Mouse (Mus musculus) CH12.LX (cell line): Measurements from ENCODE around the gene Tectb. TPM values are rescaled to one million over a fixed set of nuclear protein-coding genes. Genes with fewer than 3 reads are reported as not detected.

Experiments used
- DNase-seq: peaks from one replicate; pipeline ENCODE4 v3.0.0-alpha.2; 2013; ENCODE audit errors: extremely low read depth
- H3K27ac ChIP-seq: 2 replicates; pipeline ENCODE4 v1.5.1; 2012; ENCODE audit warnings: low read depth, mild to moderate bottlenecking, control low read depth, moderate library complexity; ENCODE audit not compliant: insufficient read depth
- H3K27me3 ChIP-seq: replicated peaks from 2 replicates; pipeline ENCODE3; 2012; ENCODE audit warnings: inconsistent platforms
- H3K36me3 ChIP-seq, 2 experiments: replicated peaks in 1 of 2; 2 replicates each; pipeline versions ENCODE3 to v1.6.1; 2012; ENCODE audit warnings: inconsistent platforms in 1 of 2, low read length in 1 of 2, mild to moderate bottlenecking in 1 of 2, mixed read lengths in 1 of 2, moderate library complexity in 1 of 2; ENCODE audit not compliant: control insufficient read depth in 1 of 2, insufficient read depth in 1 of 2
- H3K4me1 ChIP-seq, 2 experiments: 2 replicates each; pipeline ENCODE4 v1.6.1; 2012; ENCODE audit warnings: inconsistent platforms in 1 of 2, moderate library complexity in 1 of 2; ENCODE audit not compliant: insufficient read depth in 2 of 2, control insufficient read depth in 1 of 2
- H3K4me2 ChIP-seq: 2 replicates; pipeline ENCODE4 v1.6.1; 2012; ENCODE audit warnings: low read depth, mild to moderate bottlenecking, control low read depth; ENCODE audit not compliant: poor library complexity, insufficient read depth, severe bottlenecking
- H3K4me3 ChIP-seq, 3 experiments: fragments of 150-350 bp in 1 of 3; sonication (generic) in 1 of 3; replicated peaks in 1 of 3; 2 replicates each; pipeline versions ENCODE3 to v1.5.1; 2011 to 2012; ENCODE audit warnings: low read depth in 2 of 3, low read length in 2 of 3, mild to moderate bottlenecking in 2 of 3, moderate library complexity in 2 of 3, control low read depth in 1 of 3, improper control_type of control experiment in 1 of 3, inconsistent platforms in 1 of 3, mixed read lengths in 1 of 3; ENCODE audit not compliant: poor library complexity in 1 of 3
- H3K79me2 ChIP-seq: replicated peaks from 2 replicates; pipeline ENCODE4 v1.6.1; 2012; ENCODE audit warnings: mild to moderate bottlenecking, moderate library complexity; ENCODE audit not compliant: control insufficient read depth, poor library complexity, insufficient read depth, severe bottlenecking; ENCODE audit errors: extremely low read depth
- H3K9ac ChIP-seq: 2 replicates; pipeline ENCODE4 v1.6.1; 2012; ENCODE audit warnings: low read depth, mild to moderate bottlenecking, control low read depth, moderate library complexity; ENCODE audit not compliant: insufficient read depth
- H3K9me3 ChIP-seq: replicated peaks from 2 replicates; pipeline ENCODE3; 2012; ENCODE audit warnings: low read length, inconsistent platforms, mixed read lengths
- CTCF ChIP-seq, 2 experiments: IDR thresholded peaks in 1 of 2; conservative IDR thresholded peaks in 1 of 2; 2 replicates each; pipeline ENCODE4 v1.5.1; 2011 to 2012; ENCODE audit warnings: low read depth in 2 of 2, low read length in 2 of 2, improper control_type of control experiment in 1 of 2, inconsistent platforms in 1 of 2, mild to moderate bottlenecking in 1 of 2, moderate library complexity in 1 of 2
- ELF1 ChIP-seq: IDR thresholded peaks from 2 replicates; pipeline ENCODE4 v1.6.1; 2014; ENCODE audit warnings: low read depth, mild to moderate bottlenecking, inconsistent platforms, low read length, improper control_type of control experiment
- ETS1 ChIP-seq: conservative IDR thresholded peaks from 2 replicates; pipeline ENCODE4 v1.6.1; 2012; ENCODE audit warnings: low read depth, mild to moderate bottlenecking, inconsistent platforms, low read length, improper control_type of control experiment, moderate library complexity
- HCFC1 ChIP-seq: IDR thresholded peaks from 2 replicates; pipeline ENCODE4 v1.6.1; 2012; ENCODE audit warnings: low read depth, mild to moderate bottlenecking, inconsistent platforms, low read length, improper control_type of control experiment
- JUND ChIP-seq: conservative IDR thresholded peaks from 2 replicates; pipeline ENCODE4 v1.6.1; 2011; ENCODE audit warnings: low read depth, low read length, improper control_type of control experiment
- MAFK ChIP-seq: IDR thresholded peaks from 2 replicates; pipeline ENCODE4 v1.6.1; 2011; ENCODE audit warnings: low read length, improper control_type of control experiment; ENCODE audit not compliant: insufficient replicate concordance
- MXI1 ChIP-seq: IDR thresholded peaks from 2 replicates; pipeline ENCODE4 v1.6.1; 2011; ENCODE audit warnings: mild to moderate bottlenecking, low read depth, low read length, improper control_type of control experiment
- MYC ChIP-seq: IDR thresholded peaks from 2 replicates; pipeline ENCODE4 v1.6.1; 2011; ENCODE audit warnings: low read depth, mild to moderate bottlenecking, improper control_type of control experiment, low read length
- RAD21 ChIP-seq: IDR thresholded peaks from 2 replicates; pipeline ENCODE4 v1.6.1; 2011; ENCODE audit warnings: low read depth, mild to moderate bottlenecking, low read length, improper control_type of control experiment, moderate library complexity
- RCOR1 ChIP-seq: conservative IDR thresholded peaks from 2 replicates; pipeline ENCODE4 v1.6.1; 2012; ENCODE audit warnings: low read depth, mild to moderate bottlenecking, inconsistent platforms, low read length, improper control_type of control experiment
- TCF12 ChIP-seq: IDR thresholded peaks from 2 replicates; pipeline ENCODE4 v1.6.1; 2014; ENCODE audit warnings: low read depth, mild to moderate bottlenecking, inconsistent platforms, low read length, improper control_type of control experiment
- UBTF ChIP-seq: IDR thresholded peaks from 2 replicates; pipeline ENCODE4 v1.6.1; 2012; ENCODE audit warnings: low read depth, mild to moderate bottlenecking, inconsistent platforms, low read length, improper control_type of control experiment, moderate library complexity
- USF1 ChIP-seq: IDR thresholded peaks from 2 replicates; pipeline ENCODE4 v1.6.1; 2014; ENCODE audit warnings: low read depth, mild to moderate bottlenecking, inconsistent platforms, low read length, improper control_type of control experiment
- USF2 ChIP-seq: conservative IDR thresholded peaks from 2 replicates; pipeline ENCODE4 v1.6.1; 2011; ENCODE audit warnings: low read depth, low read length, improper control_type of control experiment
- ZMIZ1 ChIP-seq: IDR thresholded peaks from 2 replicates; pipeline ENCODE4 v1.6.1; 2012; ENCODE audit warnings: low read depth, mild to moderate bottlenecking, inconsistent platforms, low read length, improper control_type of control experiment
- ZNF384 ChIP-seq: IDR thresholded peaks from 2 replicates; pipeline ENCODE4 v1.6.1; 2012; ENCODE audit warnings: low read depth, low read length, improper control_type of control experiment, inconsistent platforms
- dilution Hi-C: fragments of 300-500 bp; cut with MboI; formaldehyde crosslinking; loops from 2 replicates; pipeline ENCODE4 v1.14.3; 2020; ENCODE audit warnings: low sequenced_read_pairs; ENCODE audit not compliant: extremely low pct_unique_long_range_greater_than_20kb, extremely low pct_ligation_motif_present
- in situ Hi-C: fragments of 300-500 bp; cut with MboI; formaldehyde crosslinking; loops from 3 replicates; pipeline ENCODE4 v1.14.3; 2019; ENCODE audit warnings: low sequenced_read_pairs, low pct_ligation_motif_present, low pct_unique_long_range_greater_than_20kb, mixed read lengths
- polyA plus RNA-seq: library from polyadenylated mRNA; unstranded; fragments of >175 nt; gene quantifications from 2 replicates; pipeline ENCODE4 v1.2.1, GENCODE M21; 2012; ENCODE audit warnings: low read depth; ENCODE audit not compliant: insufficient read length
- total RNA-seq, 2 experiments: library from RNA; depleted of rRNA; stranded (reverse); fragments of 300-350 nt in 1 of 2; fragments of >200 nt in 1 of 2; gene quantifications; 2 replicates each; pipeline ENCODE4 v1.2.3; 2012 to 2014

Gene Tectb
- total and polyA plus RNA-seq, 3 experiments = not detected

- Histone ChIP-seq H3K27ac (no peak overlapping the region), H3K4me3 (no peak overlapping the region), H3K27me3 (no peaks in the 10 kb centered on the region), H3K36me3 (no peaks in the 10 kb centered on the region), H3K9me3 (peaks cover 2% of the 10 kb centered on the region), H3K4me1 (peaks cover 0 to 23% of the 10 kb centered on the region in 2 experiments; a peak in 2 of 4 replicates), H3K79me2 (no peaks in the 10 kb centered on the region), H3K9ac (no peak overlapping the region), H3K4me2 (no peak overlapping the region)
- dilution Hi-C loops = no loop called here
- TF ChIP-seq USF1 (no peak), UBTF (no peak), CTCF (conservative IDR thresholded peaks at IDR 0.05 in 1 of 2, IDR thresholded peaks at IDR 0.05 in 1 of 2; ENCODE audit: low read depth in 2 of 2, low read length in 2 of 2) (no peak), HCFC1 (no peak), ZMIZ1 (no peak), MAFK (no peak), RAD21 (no peak), TCF12 (no peak)
- TF ChIP-seq, all 38 proteins: peak for 0
- no peak for DNase-seq
- in situ Hi-C loops = no loop called here
These were observed 35.8 kb upstream of the Tectb start for GRCm38 (mm10) chr19:55144691-55145090.

- H3K4me1 ChIP-seq = peaks cover 0 to 23% of the 10 kb centered on the region in 2 experiments; a peak in 2 of 4 replicates
- no peak for TF ChIP-seq RCOR1
- TF ChIP-seq MYC = no peak
- no peak for TF ChIP-seq USF2
- no peak for TF ChIP-seq MXI1
- no peak for TF ChIP-seq JUND
- no peak for TF ChIP-seq TCF12
- no peak for TF ChIP-seq ETS1
- TF ChIP-seq ELF1 = no peak
- TF ChIP-seq UBTF = no peak
- TF ChIP-seq MAFK = no peak
- no peak for TF ChIP-seq ZNF384
- no peaks in the 10 kb centered on the region for H3K27me3 ChIP-seq
- in situ Hi-C loops = no loop called here
- peaks cover 3% of the 10 kb centered on the region for H3K9me3 ChIP-seq
- no peaks in the 10 kb centered on the region for H3K79me2 ChIP-seq
- no peak overlapping the region for H3K4me2 ChIP-seq
- H3K27ac ChIP-seq = no peak overlapping the region
- H3K4me3 ChIP-seq = no peak overlapping the region
- no peaks in the 10 kb centered on the region for H3K36me3 ChIP-seq
- DNase-seq = no peak
- dilution Hi-C loops = no loop called here
- H3K9ac ChIP-seq = no peak overlapping the region
These were observed 35.4 kb upstream of the Tectb start for GRCm38 (mm10) chr19:55145136-55145535.
